Mouse (Mus musculus): ENCODE data around the gene Tmem231. TPM values are rescaled to one million over a fixed set of nuclear protein-coding genes. Genes with fewer than 3 reads are reported as not detected.

Tmem231 gene
- polyA plus RNA-seq, 1 experiment from 2014 or later, result 1.5 TPM

DNA sequence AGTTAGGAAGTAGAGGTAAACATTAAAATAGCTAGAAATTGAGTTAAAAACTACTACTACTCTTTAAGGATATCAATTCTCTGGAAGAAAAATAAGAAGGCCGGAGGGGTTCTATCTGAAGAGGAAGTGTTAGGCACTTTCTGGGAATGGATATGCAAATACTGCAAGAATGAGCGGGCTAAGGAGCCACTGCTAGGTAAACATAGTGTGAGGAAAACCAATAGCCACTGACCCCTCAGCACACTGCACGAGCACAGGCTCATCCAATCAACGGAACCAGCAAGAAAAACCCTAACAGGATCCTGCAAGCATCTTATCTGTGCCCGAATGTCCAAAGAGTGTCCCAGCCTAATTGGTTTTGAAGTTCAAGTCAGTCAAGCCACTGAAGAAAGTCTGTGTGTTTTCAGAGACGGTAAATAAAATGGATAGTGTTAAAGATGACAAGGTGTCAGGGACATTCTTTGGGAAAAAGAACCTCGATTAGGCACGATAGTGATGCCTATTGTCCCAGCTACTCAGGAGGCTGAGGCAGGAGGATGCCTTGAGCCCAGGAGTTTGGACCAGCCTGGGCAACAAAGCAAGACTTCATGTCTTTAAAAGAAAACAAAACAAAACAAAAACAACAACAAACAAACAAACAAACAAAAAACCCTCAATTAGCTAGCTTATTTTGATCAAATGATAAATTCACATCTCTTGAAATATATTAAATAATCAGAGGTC lies 68.4 kb downstream of the Tmem231 start:
- DNase-seq (ENCODE audit: low spot score), result no peak

DNA sequence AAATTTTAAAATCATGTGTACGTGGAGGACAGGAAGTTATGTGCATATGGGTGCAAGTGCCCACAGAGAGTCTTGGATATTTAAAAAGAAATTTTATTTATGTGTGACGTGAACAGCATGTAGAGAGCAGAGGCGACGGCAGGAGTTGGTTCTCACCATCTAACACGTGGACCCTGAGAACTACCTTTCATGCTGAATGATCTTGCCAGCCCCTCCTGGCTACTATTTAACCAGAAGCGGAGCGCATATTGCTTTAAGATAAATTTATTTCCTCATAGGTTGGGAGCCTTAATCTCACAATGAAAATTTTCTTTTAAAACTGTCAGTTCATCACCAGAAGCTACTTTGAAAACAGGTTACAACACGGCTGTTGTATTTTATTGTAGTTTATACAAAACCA lies 69.0 kb downstream of the Tmem231 start:
- DNase-seq (ENCODE audit: low spot score), result no peak

DNA sequence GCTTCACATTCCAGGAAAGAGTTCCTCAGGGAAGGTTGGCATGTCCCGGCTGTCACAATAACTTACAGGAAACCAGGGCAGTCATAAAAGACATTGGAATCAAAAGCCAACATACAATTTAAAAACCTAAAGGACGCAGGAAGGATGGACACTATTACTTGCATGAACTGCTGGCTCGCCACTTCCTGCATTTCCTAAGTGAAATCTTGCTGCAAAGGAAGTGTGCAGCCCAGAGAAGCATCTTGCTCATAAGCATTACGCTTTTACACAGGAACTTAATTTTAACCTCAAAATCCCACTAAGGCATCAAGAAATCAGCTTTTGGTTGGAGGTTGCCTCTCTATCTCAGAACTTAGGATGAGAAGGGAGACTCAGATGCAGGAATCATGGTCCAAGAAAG lies 70.4 kb downstream of the Tmem231 start:
- DNase-seq (ENCODE audit: low spot score), result no peak

Other genes starting within 250 kb of the Tmem231 start
- gene Ctrb1, start 242.9 kb downstream of the Tmem231 start, polyA plus RNA-seq (2015; fragmentation: Nextera tagmentation; extraction: Ambion mirVana), result 1.1 TPM in 2 replicates
- 4.1 TPM in 2 replicates for gene Bcar1, start 190.1 kb downstream of the Tmem231 start, polyA plus RNA-seq (2015; fragmentation: Nextera tagmentation; extraction: Ambion mirVana)
- 105 and 119 TPM in 2 replicates for gene Cfdp1, start 79.6 kb downstream of the Tmem231 start, polyA plus RNA-seq (2015; fragmentation: Nextera tagmentation; extraction: Ambion mirVana)
- gene Tmem170, start 57.1 kb downstream of the Tmem231 start, polyA plus RNA-seq (2015; fragmentation: Nextera tagmentation; extraction: Ambion mirVana), result 5.2 and 6.1 TPM in 2 replicates
- 0.09 and 0.27 TPM in 2 replicates for gene Chst5, start 23.4 kb downstream of the Tmem231 start, polyA plus RNA-seq (2015; fragmentation: Nextera tagmentation; extraction: Ambion mirVana)
- 278 and 281 TPM in 2 replicates for gene Gabarapl2, start 6.8 kb upstream of the Tmem231 start, polyA plus RNA-seq (2015; fragmentation: Nextera tagmentation; extraction: Ambion mirVana)
- 4.6 and 5.4 TPM in 2 replicates for gene Adat1, start 58.4 kb upstream of the Tmem231 start, polyA plus RNA-seq (2015; fragmentation: Nextera tagmentation; extraction: Ambion mirVana)
- 169 and 186 TPM in 2 replicates for gene Kars, start 77.4 kb upstream of the Tmem231 start, polyA plus RNA-seq (2015; fragmentation: Nextera tagmentation; extraction: Ambion mirVana)
- 12.8 and 16.8 TPM in 2 replicates for gene Terf2ip, start 77.5 kb upstream of the Tmem231 start, polyA plus RNA-seq (2015; fragmentation: Nextera tagmentation; extraction: Ambion mirVana)
- 0.23 and 0.53 TPM in 2 replicates for gene Gm6793, start 81.2 kb upstream of the Tmem231 start, polyA plus RNA-seq (2015; fragmentation: Nextera tagmentation; extraction: Ambion mirVana)